Mouse (Mus musculus) layer of hippocampus, postnatal 36 days (tissue): ENCODE measurements at regions not wholly inside any gene's neighbourhood (a gene's known extent, or its start where the extent isn't known, plus 50 kb on each side); places are given as distances from the start of the nearest gene placed in this dataset.
A peak's percentile ranks its signal among the peaks of the same experiment; 100 is the strongest.

Experiments used
- DNase-seq, 2 experiments: peaks; one replicate each; pipeline ENCODE4 v3.0.0; 2022

- no peak for DNase-seq
These were observed 312.7 kb upstream of the Irx4 start for GRCm38 (mm10) chr13:72947374-72948165.

GRCm38 (mm10) chr13:72958616-72959518, 301.4 kb upstream of the Irx4 start:
- no peak for DNase-seq

- no peak for DNase-seq
These were observed 299.0 kb upstream of the Irx4 start for GRCm38 (mm10) chr13:72961291-72961690.

GRCm38 (mm10) chr13:72972165-72972564, 288.1 kb upstream of the Irx4 start:
- no peak for DNase-seq

GRCm38 (mm10) chr13:72972894-72973293, 287.4 kb upstream of the Irx4 start:
- DNase-seq = no peak

GRCm38 (mm10) chr13:72977213-72977612, 283.1 kb upstream of the Irx4 start:
- DNase-seq = no peak

- DNase-seq = no peak
These were observed 282.3 kb upstream of the Irx4 start for GRCm38 (mm10) chr13:72977971-72978370.

GRCm38 (mm10) chr13:72978966-72979365, 281.3 kb upstream of the Irx4 start:
- DNase-seq = no peak

- DNase-seq = no peak
These were observed 267.5 kb upstream of the Irx4 start for GRCm38 (mm10) chr13:72992589-72993409.

GRCm38 (mm10) chr13:72993410-72993858, 266.8 kb upstream of the Irx4 start:
- no peak for DNase-seq

- DNase-seq = no peak
These were observed 265.7 kb upstream of the Irx4 start for GRCm38 (mm10) chr13:72994538-72994937.

GRCm38 (mm10) chr13:73008856-73009546, 251.3 kb upstream of the Irx4 start:
- no peak for DNase-seq

- DNase-seq = no peak
These were observed 250.5 kb upstream of the Irx4 start for GRCm38 (mm10) chr13:73009547-73010475.

GRCm38 (mm10) chr13:73019181-73019580, 241.1 kb upstream of the Irx4 start:
- no peak for DNase-seq

- DNase-seq = no peak
These were observed 229.1 kb upstream of the Irx4 start for GRCm38 (mm10) chr13:73031217-73031616.

- DNase-seq = peak; percentile 29 to 40
These were observed 227.2 kb upstream of the Irx4 start for GRCm38 (mm10) chr13:73033055-73033454.

- peak; percentile 14 to 34 for DNase-seq
These were observed 226.0 kb upstream of the Irx4 start for GRCm38 (mm10) chr13:73034065-73034831.

GRCm38 (mm10) chr13:73034886-73035285, 225.4 kb upstream of the Irx4 start:
- no peak for DNase-seq

GRCm38 (mm10) chr13:73035336-73035940, 224.8 kb upstream of the Irx4 start:
- DNase-seq = no peak
